Mouse (Mus musculus): ENCODE measurements around the gene Fat1. TPM values are rescaled to one million over a fixed set of nuclear protein-coding genes. Genes with fewer than 3 reads are reported as not detected.
A peak's percentile ranks its signal among the peaks of the same experiment; 100 is the strongest.

The Fat1 gene
- polyA plus RNA-seq, 1 experiment from 2014 or later: 10.4 TPM

DNA sequence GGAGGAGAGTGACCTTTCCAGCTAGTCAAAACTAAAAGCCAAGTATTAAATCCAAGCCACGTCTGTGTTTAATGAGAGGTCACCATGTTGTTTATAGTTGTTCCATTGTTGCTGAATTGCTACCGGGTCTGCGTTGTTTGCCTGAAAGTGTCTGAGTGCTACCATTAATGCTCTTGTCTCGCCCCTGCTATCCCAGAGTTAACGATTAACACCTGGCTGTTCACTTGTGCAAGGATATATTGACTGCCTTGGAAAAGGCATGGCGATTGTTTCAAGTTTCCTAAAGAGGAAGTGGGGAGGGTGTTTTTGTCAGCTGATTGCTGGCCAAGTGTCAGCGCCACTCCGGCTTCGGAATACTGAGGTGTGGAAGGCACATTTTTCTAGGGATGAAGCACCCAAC lies 39.9 kb downstream of the Fat1 start:
- WGBS: 30% methylated on average over 9 of the region's 9 CpGs
- no peak for ATAC-seq

DNA sequence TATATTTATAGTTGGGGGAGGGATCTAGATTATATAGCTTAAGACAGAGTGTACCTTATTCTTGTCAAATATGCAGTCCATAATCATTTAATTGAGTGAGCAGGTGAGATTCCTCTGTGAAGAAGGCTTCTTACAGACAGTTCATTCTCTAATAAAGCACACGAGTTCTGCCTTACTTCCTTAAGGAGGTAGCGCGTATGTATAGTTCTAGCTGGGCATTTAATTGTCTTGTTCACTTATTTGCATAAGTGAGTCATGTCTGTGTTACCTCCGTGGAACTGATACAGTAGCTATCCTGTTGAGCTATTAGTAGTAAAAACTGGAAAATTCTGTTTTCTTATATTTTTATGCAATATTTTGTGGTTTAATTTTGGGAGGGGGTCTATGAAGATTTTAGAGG lies 40.4 kb downstream of the Fat1 start:
- H3K36me3 ChIP-seq (ENCODE audit: control insufficient read depth, insufficient read depth): no peaks in the 10 kb centered on the region
- no peak for ATAC-seq
- H3K4me1 ChIP-seq (replicated peaks; ENCODE audit: control insufficient read depth, insufficient read depth, low read length): peaks cover 34% of the 10 kb centered on the region
- WGBS: 70% methylated on average over 4 of the region's 4 CpGs
- no peaks in the 10 kb centered on the region for H3K9me3 ChIP-seq (ENCODE audit: control insufficient read depth, low read length)
- H3K9ac ChIP-seq (replicated peaks; ENCODE audit: low read depth, low read length): no peak overlapping the region
- no peak overlapping the region for H3K4me3 ChIP-seq (replicated peaks; ENCODE audit: low read length)
- H3K27ac ChIP-seq (ENCODE audit: low read length): no peak overlapping the region
- peaks cover 1% of the 10 kb centered on the region; the same call in 1 of the 2 replicates for H3K27me3 ChIP-seq (replicated peaks; ENCODE audit: control insufficient read depth, insufficient read depth, low read length)
- no peak overlapping the region for H3K4me2 ChIP-seq (ENCODE audit: low read length)

More for the DNA sequence above, 39.9 kb downstream of the Fat1 start:
- Histone ChIP-seq H3K4me1 (replicated peaks; ENCODE audit: control insufficient read depth, insufficient read depth, low read length) (peaks cover 33% of the 10 kb centered on the region), H3K27ac (ENCODE audit: low read length) (no peak overlapping the region), H3K27me3 (replicated peaks; ENCODE audit: control insufficient read depth, insufficient read depth, low read length) (peaks cover 2% of the 10 kb centered on the region; the same call in 1 of the 2 replicates), H3K36me3 (ENCODE audit: control insufficient read depth, insufficient read depth) (no peaks in the 10 kb centered on the region), H3K4me3 (replicated peaks; ENCODE audit: low read length) (no peak overlapping the region), H3K4me2 (ENCODE audit: low read length) (no peak overlapping the region), H3K9ac (replicated peaks; ENCODE audit: low read depth, low read length) (no peak overlapping the region), H3K9me3 (ENCODE audit: control insufficient read depth, low read length) (no peaks in the 10 kb centered on the region)

DNA sequence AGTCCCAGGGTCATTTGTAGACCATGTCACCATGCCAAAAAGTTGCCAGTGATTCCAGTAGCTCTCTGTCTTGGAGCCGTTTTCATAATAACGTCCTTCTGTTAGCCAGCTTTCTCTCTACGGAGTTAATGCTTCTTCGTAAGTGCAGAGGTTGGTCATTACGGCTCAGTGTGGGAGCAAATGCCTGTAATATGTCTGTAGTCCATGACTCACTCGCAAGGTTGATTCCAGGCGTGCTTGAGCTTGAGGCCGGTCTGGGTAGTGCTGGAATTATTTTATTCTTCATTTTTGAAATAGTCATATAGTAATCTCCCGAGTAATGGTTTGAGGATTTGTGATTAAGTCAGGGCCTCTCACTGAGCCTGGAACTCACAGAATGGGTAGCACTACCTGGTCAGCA lies 43.4 kb downstream of the Fat1 start:
- no peak for ATAC-seq
- Histone ChIP-seq H3K4me3 (replicated peaks; ENCODE audit: low read length) (no peak overlapping the region), H3K9ac (replicated peaks; ENCODE audit: low read depth, low read length) (no peak overlapping the region), H3K4me2 (ENCODE audit: low read length) (no peak overlapping the region), H3K27me3 (replicated peaks; ENCODE audit: control insufficient read depth, insufficient read depth, low read length) (no peaks in the 10 kb centered on the region; the same call in 1 of the 2 replicates), H3K9me3 (ENCODE audit: control insufficient read depth, low read length) (no peaks in the 10 kb centered on the region), H3K36me3 (ENCODE audit: control insufficient read depth, insufficient read depth) (no peaks in the 10 kb centered on the region), H3K27ac (ENCODE audit: low read length) (no peak overlapping the region), H3K4me1 (replicated peaks; ENCODE audit: control insufficient read depth, insufficient read depth, low read length) (peaks cover 21% of the 10 kb centered on the region)
- WGBS: 81% methylated on average over 9 of the region's 9 CpGs

DNA sequence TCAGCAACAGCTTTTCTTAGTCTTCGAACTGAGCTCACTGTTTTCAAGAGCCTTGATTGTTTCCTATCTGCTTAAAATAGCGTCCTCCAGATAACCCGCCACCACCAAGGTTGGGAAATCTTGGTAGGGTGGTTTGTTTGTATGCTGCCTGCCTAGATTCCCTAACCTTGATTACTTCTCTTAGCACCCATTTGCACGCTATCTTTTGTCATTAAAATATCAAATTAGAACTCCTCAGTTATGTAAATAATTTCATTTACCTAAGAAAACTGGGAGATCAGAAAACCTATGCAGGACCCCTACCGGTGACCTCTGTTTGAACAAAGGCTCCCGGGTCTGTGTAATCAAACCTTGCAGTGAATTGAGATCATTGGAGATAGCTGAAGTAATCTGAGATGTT lies 44.0 kb downstream of the Fat1 start:
- no peak overlapping the region for H3K4me3 ChIP-seq (replicated peaks; ENCODE audit: low read length)
- H3K9ac ChIP-seq (replicated peaks; ENCODE audit: low read depth, low read length): no peak overlapping the region
- H3K27ac ChIP-seq (ENCODE audit: low read length): no peak overlapping the region
- no peak for ATAC-seq
- no peak overlapping the region for H3K4me2 ChIP-seq (ENCODE audit: low read length)
- H3K27me3 ChIP-seq (replicated peaks; ENCODE audit: control insufficient read depth, insufficient read depth, low read length): no peaks in the 10 kb centered on the region; the same call in 1 of the 2 replicates
- H3K36me3 ChIP-seq (ENCODE audit: control insufficient read depth, insufficient read depth): no peaks in the 10 kb centered on the region
- H3K4me1 ChIP-seq (replicated peaks; ENCODE audit: control insufficient read depth, insufficient read depth, low read length): peaks cover 21% of the 10 kb centered on the region
- no peaks in the 10 kb centered on the region for H3K9me3 ChIP-seq (ENCODE audit: control insufficient read depth, low read length)
- WGBS: 33% methylated on average over 6 of the region's 6 CpGs

DNA sequence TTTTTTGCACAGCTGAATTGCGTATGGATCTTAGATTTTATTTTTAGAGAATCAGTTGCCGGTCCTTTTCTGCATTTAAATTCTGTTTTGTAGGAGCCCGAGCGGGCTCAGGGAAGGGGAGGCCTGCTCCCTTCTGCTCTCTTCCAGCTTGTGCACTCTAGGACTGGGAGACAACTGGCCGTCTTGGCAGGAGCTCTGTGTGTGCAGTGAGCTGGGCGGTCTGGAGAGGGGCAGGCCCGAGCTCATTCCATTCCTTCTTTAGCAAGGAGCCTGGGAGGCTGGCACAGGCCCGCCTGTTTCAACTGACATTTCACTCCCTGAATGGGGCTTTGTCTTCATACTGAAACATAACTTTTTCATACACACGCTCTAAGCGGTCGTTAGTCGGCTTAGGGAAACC lies 44.8 kb downstream of the Fat1 start:
- Histone ChIP-seq H3K4me1 (replicated peaks; ENCODE audit: control insufficient read depth, insufficient read depth, low read length) (peaks cover 15% of the 10 kb centered on the region), H3K4me3 (replicated peaks; ENCODE audit: low read length) (no peak overlapping the region), H3K27ac (ENCODE audit: low read length) (no peak overlapping the region), H3K9ac (replicated peaks; ENCODE audit: low read depth, low read length) (no peak overlapping the region), H3K36me3 (ENCODE audit: control insufficient read depth, insufficient read depth) (no peaks in the 10 kb centered on the region), H3K4me2 (ENCODE audit: low read length) (no peak overlapping the region), H3K9me3 (ENCODE audit: control insufficient read depth, low read length) (no peaks in the 10 kb centered on the region), H3K27me3 (replicated peaks; ENCODE audit: control insufficient read depth, insufficient read depth, low read length) (no peaks in the 10 kb centered on the region; the same call in 1 of the 2 replicates)
- 9% methylated on average over 12 of the region's 12 CpGs for WGBS
- peak; percentile 97 for ATAC-seq

DNA sequence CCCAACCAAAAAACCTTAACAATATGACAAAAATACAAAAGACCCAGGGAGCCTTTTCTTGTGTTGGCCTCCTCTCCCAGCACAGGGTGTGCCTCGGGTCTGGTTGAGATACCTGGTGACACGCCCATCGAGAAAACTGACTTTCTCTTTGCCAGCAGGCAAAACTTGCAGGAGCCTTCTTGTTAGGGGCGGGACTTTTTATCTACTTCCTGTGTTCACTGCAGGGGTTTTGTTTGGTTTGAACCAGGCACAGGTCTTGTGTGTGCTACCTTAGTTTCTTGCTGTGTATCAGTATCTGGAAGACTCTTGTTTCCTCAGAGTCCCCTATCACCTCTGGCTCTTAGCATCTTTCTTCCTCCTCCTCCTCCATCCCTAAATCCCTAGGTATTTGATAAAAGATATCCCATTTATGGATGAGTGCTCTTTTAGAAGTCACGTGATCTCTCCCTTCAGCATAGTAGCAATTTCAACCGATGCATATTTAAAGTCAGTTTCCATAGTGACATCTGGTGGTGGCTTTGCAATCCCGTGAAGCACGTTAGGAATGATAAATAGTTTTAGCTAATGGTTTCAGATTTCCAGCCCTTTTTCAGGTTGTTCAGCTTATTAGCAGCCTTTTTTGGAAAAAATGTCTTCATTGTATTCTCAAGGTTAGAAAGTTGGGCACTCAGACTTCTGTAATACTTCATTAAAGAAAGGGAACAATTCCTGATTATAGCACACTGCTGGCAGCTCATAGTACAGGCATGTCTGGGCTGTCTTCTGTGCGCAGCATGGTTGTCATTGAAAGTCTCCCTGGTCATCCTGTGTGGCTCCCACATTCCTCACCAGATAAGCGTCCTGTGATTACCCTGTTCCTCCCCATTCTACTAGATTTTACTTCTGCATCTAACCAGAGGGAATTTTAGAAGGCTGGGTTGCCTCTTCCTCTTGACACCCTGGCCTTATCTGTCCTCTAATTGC lies 50.4 kb downstream of the Fat1 start:
- 26% methylated on average over 10 of the region's 10 CpGs for WGBS
- Histone ChIP-seq H3K27me3 (replicated peaks; ENCODE audit: control insufficient read depth, insufficient read depth, low read length) (no peaks in the 10 kb centered on the region), H3K27ac (ENCODE audit: low read length) (0 out of 2 replicates have a peak overlapping the region, but pooled peaks have one; percentile 12), H3K36me3 (ENCODE audit: control insufficient read depth, insufficient read depth) (no peaks in the 10 kb centered on the region), H3K4me3 (replicated peaks; ENCODE audit: low read length) (no peak overlapping the region), H3K4me1 (replicated peaks; ENCODE audit: control insufficient read depth, insufficient read depth, low read length) (peaks cover 12% of the 10 kb centered on the region), H3K9ac (replicated peaks; ENCODE audit: low read depth, low read length) (no peak overlapping the region), H3K9me3 (ENCODE audit: control insufficient read depth, low read length) (no peaks in the 10 kb centered on the region), H3K4me2 (ENCODE audit: low read length) (no peak overlapping the region)
- ATAC-seq: peak; percentile 77

DNA sequence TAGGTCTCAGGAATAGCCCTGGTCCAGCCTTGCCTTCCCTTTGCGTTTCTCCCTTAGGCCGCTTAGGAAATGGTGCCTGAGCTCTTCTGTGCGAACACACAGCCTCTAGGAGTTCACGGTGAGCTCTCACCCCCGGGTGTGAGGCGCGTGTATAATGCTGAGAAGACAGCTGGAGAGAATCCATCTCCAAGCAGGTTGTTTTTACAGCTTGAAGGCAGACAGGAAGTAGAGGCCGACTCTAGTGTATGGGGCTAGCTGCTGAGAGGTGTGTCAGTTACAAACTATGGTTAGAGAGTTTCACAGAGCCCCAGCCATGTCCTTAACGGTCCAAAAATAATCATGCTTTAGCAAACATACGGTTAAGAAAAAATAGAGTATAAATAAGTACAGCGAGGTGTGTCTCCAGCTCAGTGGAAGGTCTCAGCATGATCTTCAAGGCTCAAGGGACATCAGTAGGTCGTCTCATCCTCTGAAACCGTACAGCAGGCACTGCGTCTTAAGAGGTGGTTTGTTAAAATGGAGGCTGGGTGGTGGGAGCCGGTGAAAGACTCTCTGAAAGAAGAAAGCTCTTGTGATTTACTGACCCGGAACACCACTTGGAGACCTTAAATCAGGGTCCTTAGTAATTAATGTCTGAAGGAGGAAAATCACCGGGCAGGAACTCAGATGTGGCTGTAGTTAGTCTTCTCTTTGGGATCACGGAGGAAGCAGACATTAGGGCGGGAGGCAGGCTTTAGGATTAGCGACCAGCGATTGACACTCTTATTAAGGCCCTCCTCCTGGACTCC lies 56.6 kb downstream of the Fat1 start:
- ATAC-seq: 0 out of 2 replicates have a peak, but pooled peaks have one; percentile 32
- no peaks in the 10 kb centered on the region for H3K9me3 ChIP-seq (ENCODE audit: control insufficient read depth, low read length)
- no peak overlapping the region for H3K4me3 ChIP-seq (replicated peaks; ENCODE audit: low read length)
- peaks cover 10% of the 10 kb centered on the region; the same call in 1 of the 2 replicates for H3K4me1 ChIP-seq (replicated peaks; ENCODE audit: control insufficient read depth, insufficient read depth, low read length)
- WGBS: 18% methylated on average over 21 of the region's 21 CpGs
- H3K4me2 ChIP-seq (ENCODE audit: low read length): 0 out of 2 replicates have a peak overlapping the region, but pooled peaks have one; percentile 1
- H3K27me3 ChIP-seq (replicated peaks; ENCODE audit: control insufficient read depth, insufficient read depth, low read length): no peaks in the 10 kb centered on the region
- H3K9ac ChIP-seq (replicated peaks; ENCODE audit: low read depth, low read length): no peak overlapping the region
- no peaks in the 10 kb centered on the region for H3K36me3 ChIP-seq (ENCODE audit: control insufficient read depth, insufficient read depth)
- no peak overlapping the region for H3K27ac ChIP-seq (ENCODE audit: low read length)

DNA sequence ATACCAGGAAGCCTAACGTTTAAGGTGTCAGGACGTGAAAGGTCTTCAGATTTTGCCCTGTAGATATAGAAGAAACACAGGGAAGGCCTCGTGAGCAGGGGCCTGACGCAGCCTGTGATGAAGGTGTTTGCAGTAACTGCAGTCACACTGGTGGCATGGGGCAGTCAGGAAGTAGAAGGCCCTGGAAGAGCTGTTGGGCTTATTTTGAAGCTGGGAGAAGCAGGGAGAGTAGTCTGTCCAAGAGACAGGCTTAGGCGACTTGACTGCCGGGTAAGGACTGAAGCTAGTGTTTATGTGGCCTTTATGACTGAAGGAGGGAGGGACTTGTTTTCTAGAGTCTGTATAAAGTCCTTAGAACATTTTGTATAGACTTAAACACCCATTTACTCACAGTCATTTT lies 57.4 kb downstream of the Fat1 start:
- no peak for ATAC-seq
- Histone ChIP-seq H3K9me3 (ENCODE audit: control insufficient read depth, low read length) (no peaks in the 10 kb centered on the region), H3K9ac (replicated peaks; ENCODE audit: low read depth, low read length) (no peak overlapping the region), H3K27ac (ENCODE audit: low read length) (no peak overlapping the region), H3K36me3 (ENCODE audit: control insufficient read depth, insufficient read depth) (no peaks in the 10 kb centered on the region), H3K4me1 (replicated peaks; ENCODE audit: control insufficient read depth, insufficient read depth, low read length) (peaks cover 10% of the 10 kb centered on the region; the same call in 1 of the 2 replicates), H3K4me2 (ENCODE audit: low read length) (no peak overlapping the region), H3K27me3 (replicated peaks; ENCODE audit: control insufficient read depth, insufficient read depth, low read length) (no peaks in the 10 kb centered on the region), H3K4me3 (replicated peaks; ENCODE audit: low read length) (no peak overlapping the region)
- 30% methylated on average over 6 of the region's 6 CpGs for WGBS

DNA sequence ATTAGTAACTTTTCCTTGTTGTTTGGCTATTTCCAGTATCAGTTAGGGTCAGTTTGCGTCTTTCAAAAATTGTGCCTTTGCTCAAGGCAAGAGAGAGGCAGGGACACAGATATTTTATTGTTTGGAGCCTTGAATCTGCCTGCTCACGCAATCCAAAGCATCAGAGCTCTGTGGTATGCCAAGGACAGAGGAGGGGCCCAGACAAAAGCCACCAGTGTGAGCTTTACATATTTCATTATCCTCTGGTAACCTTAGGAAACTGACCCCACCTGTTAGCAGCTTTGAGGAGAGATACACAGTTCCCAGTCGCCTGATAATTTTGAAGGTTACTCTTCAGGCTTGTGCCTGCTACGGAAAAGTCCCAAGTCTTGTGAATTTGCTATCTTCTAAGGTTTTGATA lies 58.1 kb downstream of the Fat1 start:
- H3K4me2 ChIP-seq (ENCODE audit: low read length): no peak overlapping the region
- no peaks in the 10 kb centered on the region for H3K9me3 ChIP-seq (ENCODE audit: control insufficient read depth, low read length)
- no peak for ATAC-seq
- H3K4me1 ChIP-seq (replicated peaks; ENCODE audit: control insufficient read depth, insufficient read depth, low read length): peaks cover 14% of the 10 kb centered on the region
- no peak overlapping the region for H3K9ac ChIP-seq (replicated peaks; ENCODE audit: low read depth, low read length)
- no peaks in the 10 kb centered on the region for H3K27me3 ChIP-seq (replicated peaks; ENCODE audit: control insufficient read depth, insufficient read depth, low read length)
- H3K27ac ChIP-seq (ENCODE audit: low read length): no peak overlapping the region
- H3K4me3 ChIP-seq (replicated peaks; ENCODE audit: low read length): no peak overlapping the region
- no peaks in the 10 kb centered on the region for H3K36me3 ChIP-seq (ENCODE audit: control insufficient read depth, insufficient read depth)
- WGBS: 49% methylated on average over 4 of the region's 4 CpGs

Data from forebrain, embryonic 16.5 days (tissue).